Mouse (Mus musculus) adrenal gland, adult 8-10 months (tissue): ENCODE results near the gene Tnnt2. TPM values are rescaled to one million over a fixed set of nuclear protein-coding genes. Genes with fewer than 3 reads are reported as not detected.

Source experiments
- DNase-seq: peaks from one replicate; pipeline ENCODE4 v3.0.0; 2022
- total RNA-seq, 4 experiments: library from RNA; stranded (reverse); gene quantifications; 2 replicates each; pipeline ENCODE4 v1.2.4; 2022

Gene Tnnt2
- 1 to 10 TPM; 2.2 to 5.5 (median 2.6) TPM for total RNA-seq

- no peak for DNase-seq
These were observed at the start of gene Tnnt2 for GRCm38 (mm10) chr1:135835716-135836483. Tnnt2 (plus strand) TSS chr1:135836354.

GRCm38 (mm10) chr1:135787799-135788198, 48.4 kb upstream of the Tnnt2 start:
- DNase-seq = peak; percentile 49

GRCm38 (mm10) chr1:135788708-135789107, 47.4 kb upstream of the Tnnt2 start:
- no peak for DNase-seq

- no peak for DNase-seq
These were observed 46.3 kb upstream of the Tnnt2 start for GRCm38 (mm10) chr1:135789815-135790214.

GRCm38 (mm10) chr1:135792143-135792939, 43.8 kb upstream of the Tnnt2 start:
- no peak for DNase-seq

GRCm38 (mm10) chr1:135793370-135794215, 42.6 kb upstream of the Tnnt2 start:
- no peak for DNase-seq

- no peak for DNase-seq
These were observed 41.7 kb upstream of the Tnnt2 start for GRCm38 (mm10) chr1:135794216-135795134.

- no peak for DNase-seq
These were observed 37.7 kb upstream of the Tnnt2 start for GRCm38 (mm10) chr1:135798492-135798891.

GRCm38 (mm10) chr1:135799109-135799627, 37.0 kb upstream of the Tnnt2 start:
- no peak for DNase-seq

- DNase-seq = no peak
These were observed 35.8 kb upstream of the Tnnt2 start for GRCm38 (mm10) chr1:135800192-135800950.

GRCm38 (mm10) chr1:135807546-135807945, 28.6 kb upstream of the Tnnt2 start:
- DNase-seq = no peak

- no peak for DNase-seq
These were observed 26.0 kb upstream of the Tnnt2 start for GRCm38 (mm10) chr1:135810180-135810579.

GRCm38 (mm10) chr1:135811016-135811646, 25.0 kb upstream of the Tnnt2 start:
- DNase-seq = peak; percentile 52

GRCm38 (mm10) chr1:135812205-135812604, 23.9 kb upstream of the Tnnt2 start:
- DNase-seq = no peak

- DNase-seq = no peak
These were observed 23.5 kb upstream of the Tnnt2 start for GRCm38 (mm10) chr1:135812618-135813017.

GRCm38 (mm10) chr1:135813071-135813470, 23.1 kb upstream of the Tnnt2 start:
- no peak for DNase-seq

GRCm38 (mm10) chr1:135813687-135814395, 22.3 kb upstream of the Tnnt2 start:
- no peak for DNase-seq

- DNase-seq = no peak
These were observed 21.6 kb upstream of the Tnnt2 start for GRCm38 (mm10) chr1:135814531-135814930.

GRCm38 (mm10) chr1:135817595-135817994, 18.6 kb upstream of the Tnnt2 start:
- DNase-seq = no peak
